In the genomic region with DNA sequence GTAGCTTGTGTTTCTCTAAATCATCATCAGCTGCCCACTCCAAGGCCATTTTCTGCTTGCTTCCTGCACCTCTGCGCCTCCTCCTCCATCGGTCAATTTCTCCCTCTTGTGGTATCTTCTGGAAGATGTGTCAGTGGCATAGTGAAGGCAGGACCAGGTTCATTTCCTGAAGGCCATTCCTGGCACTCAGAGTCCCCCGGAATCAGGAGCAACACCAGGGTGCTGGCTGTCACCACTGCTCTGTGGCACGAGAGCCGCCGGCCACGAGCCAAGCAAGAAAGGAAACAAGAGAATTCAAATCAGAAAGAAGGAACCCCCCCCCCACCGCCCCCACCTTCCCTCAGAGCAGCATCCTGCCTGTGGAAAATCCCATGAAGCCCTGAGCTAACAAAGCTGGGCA, we compare ENCODE assay signal across 14 mouse cellular contexts. TPM values are rescaled to one million over a fixed set of nuclear protein-coding genes. Genes with fewer than 3 reads are reported as not detected.
A peak's percentile ranks its signal among the peaks of the same experiment; 100 is the strongest.
DNase-seq lines count a peak whose midpoint lies in the region; ATAC-seq and TF ChIP-seq lines count a peak whose summit lies in the region.
"Had no signal": no experiment of that assay in that cellular context is flagged by ENCODE, and none has a peak within 500 bp of the region (broad histone marks: within the 10 kb centered on the region; RNA-seq: fewer than 3 reads in every experiment).

No protein-coding gene starts in this region.

- H3K36me3 ChIP-seq in kidney, adult 2 months (ENCODE audit: control insufficient read depth, insufficient read depth, low read length): no peaks in the 10 kb centered on the region
- no peaks in the 10 kb centered on the region for H3K36me3 ChIP-seq in kidney, embryonic 14.5 days (ENCODE audit: control insufficient read depth, insufficient read depth, low read length)
- no peaks in the 10 kb centered on the region for H3K36me3 ChIP-seq in heart, embryonic 10.5 days
- H3K36me3 ChIP-seq: G1E; midbrain, embryonic 12.5 days had no signal

- H3K4me1 ChIP-seq in kidney, adult 2 months (ENCODE audit: control insufficient read depth, insufficient read depth, low read length): no peaks in the 10 kb centered on the region
- peaks cover 10% of the 10 kb centered on the region; the same call in 1 of the 2 replicates for H3K4me1 ChIP-seq in kidney, embryonic 14.5 days (ENCODE audit: control insufficient read depth, insufficient read depth, low read length)
- peaks cover 59% of the 10 kb centered on the region for H3K4me1 ChIP-seq in heart, embryonic 10.5 days

- 57% methylated on average over 8 of the region's 8 CpGs for WGBS in kidney, adult 2 months
- WGBS in kidney, embryonic 14.5 days: 75% methylated on average over 8 of the region's 8 CpGs
- 66% methylated on average over 8 of the region's 8 CpGs for WGBS in heart, embryonic 10.5 days

- no peaks in the 10 kb centered on the region for H3K9me3 ChIP-seq in kidney, embryonic 14.5 days (ENCODE audit: control insufficient read depth, low read length)
- no peaks in the 10 kb centered on the region for H3K9me3 ChIP-seq in heart, embryonic 10.5 days
- H3K9me3 ChIP-seq: G1E; midbrain, embryonic 12.5 days had no signal

- peak; percentile 56 for DNase-seq in adrenal gland, adult 2 months
- DNase-seq in adrenal gland, adult 18-20 months (ENCODE audit: low spot score in 2 of 2): no peak
- DNase-seq in kidney, adult 2 months: peak; percentile 74
- DNase-seq in heart, embryonic 10.5 days (ENCODE audit: low spot score): no peak
- DNase-seq in kidney, postnatal 10 days: peak; percentile 62
- DNase-seq in right cerebral cortex, postnatal 25 days: no peak
- DNase-seq in spleen, postnatal 14 days (ENCODE audit: low spot score in 2 of 2): no peak
- DNase-seq: gastrocnemius, postnatal 14 days; spleen, adult 18-20 months; thymus, postnatal 14 days had no signal

- TF ChIP-seq CTCF in kidney, adult 2 months (conservative IDR thresholded peaks at IDR 0.05; ENCODE audit: insufficient read depth, insufficient read length, low read depth, low read length): 0 out of 2 replicates have a peak, but pooled peaks have one; percentile 19

- no peak for TF ChIP-seq POLR2A in kidney, adult 2 months (IDR thresholded peaks at IDR 0.05; ENCODE audit: low read depth, low read length)

- H3K27ac ChIP-seq in kidney, adult 2 months (ENCODE audit: insufficient read depth, low read depth, low read length): peak overlapping the region; percentile 64
- H3K27ac ChIP-seq in kidney, embryonic 14.5 days (ENCODE audit: low read depth, low read length): no peak overlapping the region
- peak overlapping the region; percentile 56; the same call in 1 of the 2 replicates for H3K27ac ChIP-seq in heart, embryonic 10.5 days
- H3K27ac ChIP-seq: liver, embryonic 14.5 days; midbrain, embryonic 12.5 days had no signal

- H3K9ac ChIP-seq in kidney, embryonic 14.5 days (ENCODE audit: low read depth, low read length): no peak overlapping the region
- H3K9ac ChIP-seq: liver, embryonic 14.5 days; midbrain, embryonic 12.5 days had no signal

- no peak for ATAC-seq in kidney, embryonic 14.5 days (ENCODE audit: low FRiP score, low TSS enrichment)

- no peak overlapping the region for H3K4me2 ChIP-seq in kidney, embryonic 14.5 days (replicated peaks; ENCODE audit: low read depth, low read length)
- H3K4me2 ChIP-seq: midbrain, embryonic 12.5 days had no signal

- H3K4me3 ChIP-seq in kidney, adult 2 months (ENCODE audit: insufficient read depth, low read depth, low read length): no peak overlapping the region
- H3K4me3 ChIP-seq in kidney, embryonic 14.5 days (ENCODE audit: low read length): no peak overlapping the region
- H3K4me3 ChIP-seq in heart, embryonic 10.5 days: no peak overlapping the region
- H3K4me3 ChIP-seq: midbrain, embryonic 12.5 days had no signal

- H3K27me3 ChIP-seq in kidney, adult 2 months (replicated peaks; ENCODE audit: control insufficient read depth, insufficient read depth, low read length): no peaks in the 10 kb centered on the region
- no peaks in the 10 kb centered on the region for H3K27me3 ChIP-seq in kidney, embryonic 14.5 days (ENCODE audit: control insufficient read depth, insufficient read depth, low read length)
- no peaks in the 10 kb centered on the region for H3K27me3 ChIP-seq in heart, embryonic 10.5 days (ENCODE audit: insufficient read depth, poor library complexity, severe bottlenecking)
- H3K27me3 ChIP-seq: midbrain, embryonic 12.5 days had no signal

RNA-seq across cellular contexts. Expression of a gene that starts 1.7 kb away (rescaled TPM):
- under 1 TPM; 0.03 to 0.12 TPM for total RNA-seq in adrenal gland, adult 2 months (2021)
- polyA plus RNA-seq in adrenal gland, adult 2 months (2012; rRNA removed): under 0.01 and 0.12 TPM in 2 replicates
- total RNA-seq in adrenal gland, adult 18-20 months (2021): under 1 TPM in 1 of 2 experiments, not detected in 1; 0.03 TPM
- polyA plus RNA-seq in kidney, adult 2 months (2012; rRNA removed): 0.08 and 0.19 TPM in 2 replicates
- polyA plus RNA-seq in kidney, embryonic 14.5 days (2014; fragmentation: Nextera tagmentation; extraction: Ambion mirVana): 0.20 and 0.23 TPM in 2 replicates
- 0.12 and 0.14 TPM in 2 replicates for polyA plus RNA-seq in heart, embryonic 10.5 days (2016; fragmentation: Nextera tagmentation; extraction: Ambion mirVana)
- polyA plus RNA-seq: G1E had no signal

Comparison
In these comparisons a context has a peak if more than half of its experiments do, and no peak if none do; other contexts are left out.
1. DNase-seq: peak in adrenal gland, adult 2 months (single experiment), kidney, adult 2 months (single experiment) and kidney, postnatal 10 days (single experiment); none in adrenal gland, adult 18-20 months (0 of 2), heart, embryonic 10.5 days (single experiment), right cerebral cortex, postnatal 25 days (single experiment) and spleen, postnatal 14 days (0 of 2).